Mouse (Mus musculus): Measurements from ENCODE around the gene Ylpm1. TPM values are rescaled to one million over a fixed set of nuclear protein-coding genes. Genes with fewer than 3 reads are reported as not detected.

The Ylpm1 gene
- total and polyA plus RNA-seq, 2 experiments, result 5.2 to 16.9 TPM

- Histone ChIP-seq H3K36me3 (ENCODE audit: control insufficient read depth, insufficient read depth, low read length) (no peaks in the 10 kb centered on the region), H3K27me3 (ENCODE audit: control insufficient read depth, insufficient read depth, low read length) (no peaks in the 10 kb centered on the region), H3K27ac (replicated peaks; ENCODE audit: insufficient read depth, low read depth, low read length) (peak overlapping the region; percentile 53), H3K9ac (ENCODE audit: low read depth, low read length) (peak overlapping the region; percentile 18; the same call in 1 of the 2 replicates), H3K4me3 (ENCODE audit: insufficient read depth, low read depth, low read length) (no peak overlapping the region), H3K79me2 (ENCODE audit: control insufficient read depth, insufficient read depth, low read length) (no peaks in the 10 kb centered on the region; the same call in 1 of the 2 replicates), H3K4me1 (ENCODE audit: control insufficient read depth, insufficient read depth, low read length) (peaks cover 3% of the 10 kb centered on the region; the same call in 1 of the 2 replicates)
- 30% methylated on average over 8 of the region's 8 CpGs for WGBS
- peak; percentile 92 for DNase-seq (ENCODE audit: extremely low read depth, low read depth, low spot score)
- TF ChIP-seq CTCF (IDR thresholded peaks at IDR 0.05; ENCODE audit: low read depth, low read length) (no peak), POLR2A (IDR thresholded peaks at IDR 0.05; ENCODE audit: extremely low read depth, insufficient read depth, low read length) (no peak)
Measured at GRCm38 (mm10) chr12:85104789-85105188, 108.7 kb downstream of the Ylpm1 start.

- peaks cover 6% of the 10 kb centered on the region; the same call in 1 of the 2 replicates for H3K4me1 ChIP-seq (ENCODE audit: control insufficient read depth, insufficient read depth, low read length)
- 80% methylated on average over 8 of the region's 8 CpGs for WGBS
- no peak overlapping the region for H3K9ac ChIP-seq (ENCODE audit: low read depth, low read length)
- peaks cover 5% of the 10 kb centered on the region; the same call in 1 of the 2 replicates for H3K79me2 ChIP-seq (ENCODE audit: control insufficient read depth, insufficient read depth, low read length)
- no peak for TF ChIP-seq POLR2A (IDR thresholded peaks at IDR 0.05; ENCODE audit: extremely low read depth, insufficient read depth, low read length)
- no peak for TF ChIP-seq CTCF (IDR thresholded peaks at IDR 0.05; ENCODE audit: low read depth, low read length)
- no peaks in the 10 kb centered on the region for H3K36me3 ChIP-seq (ENCODE audit: control insufficient read depth, insufficient read depth, low read length)
- no peaks in the 10 kb centered on the region for H3K27me3 ChIP-seq (ENCODE audit: control insufficient read depth, insufficient read depth, low read length)
- no peak overlapping the region for H3K4me3 ChIP-seq (ENCODE audit: insufficient read depth, low read depth, low read length)
- no peak overlapping the region for H3K27ac ChIP-seq (replicated peaks; ENCODE audit: insufficient read depth, low read depth, low read length)
- DNase-seq (ENCODE audit: extremely low read depth, low read depth, low spot score), result no peak
Measured at GRCm38 (mm10) chr12:85106292-85106691, 110.2 kb downstream of the Ylpm1 start.

DNA sequence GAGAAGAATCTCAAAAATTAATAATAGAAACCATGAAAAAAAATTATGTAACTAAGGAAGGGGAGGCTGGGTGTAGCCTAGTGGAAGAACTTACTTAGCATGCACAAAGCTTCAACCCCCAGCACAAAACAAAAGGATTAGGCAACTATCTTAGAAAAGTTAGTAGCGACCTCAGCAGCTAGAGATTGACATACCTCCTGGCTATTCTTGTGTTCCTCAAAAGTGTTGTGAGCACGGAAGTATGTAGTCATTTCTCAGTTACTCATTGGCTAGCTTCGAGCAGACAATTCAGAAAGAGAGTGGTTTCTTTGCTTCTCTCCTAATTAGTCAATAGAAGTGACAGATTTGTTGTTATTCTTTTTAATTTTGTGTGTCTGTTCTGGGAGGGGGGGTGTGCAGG, 112.5 kb downstream of the Ylpm1 start:
- Histone ChIP-seq H3K27me3 (ENCODE audit: control insufficient read depth, insufficient read depth, low read length) (no peaks in the 10 kb centered on the region), H3K9ac (ENCODE audit: low read depth, low read length) (no peak overlapping the region), H3K36me3 (ENCODE audit: control insufficient read depth, insufficient read depth, low read length) (no peaks in the 10 kb centered on the region), H3K4me3 (ENCODE audit: insufficient read depth, low read depth, low read length) (no peak overlapping the region), H3K4me1 (ENCODE audit: control insufficient read depth, insufficient read depth, low read length) (peaks cover 21% of the 10 kb centered on the region), H3K27ac (replicated peaks; ENCODE audit: insufficient read depth, low read depth, low read length) (no peak overlapping the region), H3K79me2 (ENCODE audit: control insufficient read depth, insufficient read depth, low read length) (peaks cover 18% of the 10 kb centered on the region; the same call in 1 of the 2 replicates)
- TF ChIP-seq POLR2A (IDR thresholded peaks at IDR 0.05; ENCODE audit: extremely low read depth, insufficient read depth, low read length) (no peak), CTCF (IDR thresholded peaks at IDR 0.05; ENCODE audit: low read depth, low read length) (no peak)
- WGBS, result 85% methylated on average over 3 of the region's 3 CpGs
- no peak for DNase-seq (ENCODE audit: extremely low read depth, low read depth, low spot score)

DNA sequence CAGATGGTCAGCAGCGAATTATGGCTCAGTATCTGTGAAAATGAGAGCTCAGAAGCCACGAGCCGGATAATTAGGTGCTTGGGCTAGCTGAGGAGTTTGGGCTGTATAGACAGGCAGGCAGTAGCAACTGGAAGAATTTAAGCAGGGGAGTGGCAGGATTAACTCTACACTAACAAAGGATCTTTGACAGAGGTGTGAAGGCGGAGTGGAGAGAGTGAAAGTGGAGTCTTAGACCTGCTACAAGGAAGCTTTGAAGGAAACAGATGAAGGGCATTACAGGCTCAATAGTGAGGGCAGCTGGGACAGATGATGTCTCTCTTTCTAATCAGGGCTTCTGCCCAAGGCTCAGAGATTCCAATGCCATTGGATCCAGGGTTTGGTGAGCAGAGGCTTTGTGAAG, 113.3 kb downstream of the Ylpm1 start:
- Histone ChIP-seq H3K79me2 (ENCODE audit: control insufficient read depth, insufficient read depth, low read length) (peaks cover 18% of the 10 kb centered on the region; the same call in 1 of the 2 replicates), H3K27me3 (ENCODE audit: control insufficient read depth, insufficient read depth, low read length) (no peaks in the 10 kb centered on the region), H3K4me1 (ENCODE audit: control insufficient read depth, insufficient read depth, low read length) (peaks cover 23% of the 10 kb centered on the region), H3K36me3 (ENCODE audit: control insufficient read depth, insufficient read depth, low read length) (no peaks in the 10 kb centered on the region; the same call in 1 of the 2 replicates), H3K4me3 (ENCODE audit: insufficient read depth, low read depth, low read length) (no peak overlapping the region), H3K9ac (ENCODE audit: low read depth, low read length) (no peak overlapping the region), H3K27ac (replicated peaks; ENCODE audit: insufficient read depth, low read depth, low read length) (no peak overlapping the region)
- WGBS, result 92% methylated on average over 4 of the region's 4 CpGs
- no peak for DNase-seq (ENCODE audit: extremely low read depth, low read depth, low spot score)
- TF ChIP-seq POLR2A (IDR thresholded peaks at IDR 0.05; ENCODE audit: extremely low read depth, insufficient read depth, low read length) (no peak), CTCF (IDR thresholded peaks at IDR 0.05; ENCODE audit: low read depth, low read length) (no peak)

DNA sequence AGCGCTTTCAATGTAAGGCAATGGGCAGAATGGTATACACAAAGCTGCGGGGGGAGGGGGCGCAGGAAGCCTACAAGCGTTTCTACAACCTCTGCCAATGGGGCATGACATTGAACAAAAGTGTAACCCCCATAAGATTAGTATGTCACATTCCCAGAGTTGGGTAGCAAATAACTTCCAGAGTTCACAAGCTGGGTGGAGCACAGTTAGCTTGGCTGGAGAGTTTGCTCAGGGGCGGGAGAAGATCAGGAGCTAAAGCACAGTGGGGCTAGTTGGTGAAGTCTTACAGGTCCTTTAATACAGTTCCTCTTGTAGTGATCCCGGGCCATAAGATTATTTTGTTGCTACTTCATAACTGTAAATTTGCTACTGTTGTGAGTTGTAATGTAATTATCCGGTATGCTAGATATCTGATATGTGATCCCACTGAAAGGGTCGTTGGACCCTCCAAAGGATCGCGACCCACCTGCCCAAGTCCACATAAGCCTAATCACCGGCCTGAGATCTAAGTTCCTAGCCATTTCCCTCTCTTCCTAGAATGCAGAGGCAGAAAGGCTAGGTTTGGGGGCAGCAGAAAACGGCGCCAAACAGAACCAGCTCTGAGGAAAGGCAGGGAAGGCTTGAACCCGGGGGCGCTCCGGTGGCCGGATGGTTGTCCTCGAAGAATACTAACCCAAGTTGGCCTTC, 114.0 kb downstream of the Ylpm1 start:
- H3K9ac ChIP-seq (ENCODE audit: low read depth, low read length), result peak overlapping the region; percentile 99
- H3K4me3 ChIP-seq (ENCODE audit: insufficient read depth, low read depth, low read length), result peak overlapping the region; percentile 85
- 12% methylated on average over 18 of the region's 18 CpGs for WGBS
- TF ChIP-seq POLR2A (IDR thresholded peaks at IDR 0.05; ENCODE audit: extremely low read depth, insufficient read depth, low read length), result no peak
- no peak for TF ChIP-seq CTCF (IDR thresholded peaks at IDR 0.05; ENCODE audit: low read depth, low read length)
- H3K27ac ChIP-seq (replicated peaks; ENCODE audit: insufficient read depth, low read depth, low read length), result peak overlapping the region; percentile 71
- peaks cover 18% of the 10 kb centered on the region; the same call in 1 of the 2 replicates for H3K79me2 ChIP-seq (ENCODE audit: control insufficient read depth, insufficient read depth, low read length)
- H3K27me3 ChIP-seq (ENCODE audit: control insufficient read depth, insufficient read depth, low read length), result no peaks in the 10 kb centered on the region
- H3K36me3 ChIP-seq (ENCODE audit: control insufficient read depth, insufficient read depth, low read length), result peaks cover 5% of the 10 kb centered on the region
- DNase-seq (ENCODE audit: extremely low read depth, low read depth, low spot score), result peak; percentile 42
- peaks cover 21% of the 10 kb centered on the region for H3K4me1 ChIP-seq (ENCODE audit: control insufficient read depth, insufficient read depth, low read length)
